Mouse (Mus musculus) heart, adult 2 months (tissue): ENCODE results near the gene Polr3b.

Experiments used
- CTCF ChIP-seq: fragments of 200-600 bp; IDR thresholded peaks from 2 replicates; pipeline ENCODE4 v1.8.1; 2022; ENCODE audit warnings: antibody characterized with exemption, mild to moderate bottlenecking, moderate library complexity
- EP300 ChIP-seq: fragments of 200-500 bp; IDR thresholded peaks from 2 replicates; pipeline ENCODE4 v1.6.1; 2011; ENCODE audit warnings: low read depth, low read length, control low read depth; ENCODE audit not compliant: insufficient read depth
- POLR2A ChIP-seq: fragments of 200-500 bp; IDR thresholded peaks from 2 replicates; pipeline ENCODE4 v1.6.1; 2011; ENCODE audit warnings: mild to moderate bottlenecking, low read depth, low read length, control low read depth; ENCODE audit not compliant: insufficient read depth

DNA sequence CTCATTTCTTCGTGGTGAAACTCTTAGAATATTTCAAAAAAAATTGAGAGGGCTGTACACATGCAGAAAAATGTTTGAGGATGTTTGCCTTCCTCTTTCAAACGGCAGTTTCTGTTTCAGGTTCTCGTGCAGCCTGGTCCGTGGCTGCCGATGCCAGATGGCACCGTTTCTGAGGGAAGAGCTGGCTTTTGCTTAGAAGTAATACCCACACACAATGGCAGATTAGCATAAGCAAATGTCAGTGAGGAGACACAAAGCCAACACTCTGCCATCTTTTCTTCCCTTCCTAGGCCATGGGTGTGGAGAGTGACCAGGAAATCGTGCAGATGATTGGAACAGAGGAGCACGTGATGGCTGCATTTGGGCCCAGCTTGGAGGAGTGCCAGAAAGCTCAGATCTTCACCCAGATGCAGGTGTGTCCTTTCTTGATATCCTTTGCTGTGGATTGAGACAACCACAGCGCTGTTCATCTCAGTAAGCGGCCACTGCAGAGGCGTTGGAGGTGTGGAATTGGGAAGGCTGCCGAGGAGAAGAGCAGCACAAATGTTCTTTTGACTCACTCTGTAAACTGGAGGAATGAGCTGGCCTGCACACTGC lies 24.5 kb downstream of the Polr3b start:
- TF ChIP-seq CTCF (no peak), EP300 (no peak), POLR2A (no peak)
